Mouse (Mus musculus): Measurements from ENCODE around the gene Cldn5. TPM values are rescaled to one million over a fixed set of nuclear protein-coding genes. Genes with fewer than 3 reads are reported as not detected.
A peak's percentile ranks its signal among the peaks of the same experiment; 100 is the strongest.

Gene Cldn5
- polyA plus RNA-seq, 1 experiment from 2014 or later: 26.2 TPM

DNA sequence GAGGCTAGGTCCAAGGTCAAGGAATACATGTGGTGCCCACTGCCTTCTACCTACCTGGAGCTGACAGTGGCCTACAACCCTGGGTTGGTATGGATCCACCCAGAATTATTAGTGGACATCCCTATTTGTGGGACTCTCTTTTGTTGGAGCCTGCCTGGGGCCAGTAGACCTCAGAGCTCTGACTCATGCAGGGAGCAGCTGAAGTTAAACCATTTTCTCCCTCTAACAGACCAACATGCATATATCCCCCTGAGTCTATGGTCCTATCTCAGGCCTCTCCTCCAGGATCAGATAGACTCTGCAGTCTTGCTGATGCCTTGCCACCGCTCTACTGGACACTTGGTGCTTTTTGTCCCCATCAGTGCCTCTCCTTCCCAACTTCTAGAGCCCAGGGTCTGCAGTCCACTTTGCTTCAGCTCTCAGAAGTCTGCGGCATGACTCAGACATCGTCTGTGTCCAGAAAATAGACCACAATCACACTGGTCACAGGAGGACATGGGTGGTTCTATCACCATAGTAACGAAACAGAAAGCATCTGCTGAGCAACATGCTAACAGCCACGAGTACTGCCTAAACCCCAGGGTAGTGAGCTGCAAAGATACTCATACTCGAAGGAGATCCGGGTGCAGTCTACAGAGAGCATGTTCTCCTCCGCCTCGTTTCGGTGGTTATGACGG, 18.7 kb downstream of the Cldn5 start:
- WGBS: 94% methylated on average over 11 of the region's 11 CpGs
- Histone ChIP-seq H3K9me3 (no peaks in the 10 kb centered on the region), H3K4me1 (replicated peaks) (no peaks in the 10 kb centered on the region), H3K4me2 (replicated peaks) (no peak overlapping the region), H3K27me3 (replicated peaks) (no peaks in the 10 kb centered on the region), H3K4me3 (replicated peaks) (no peak overlapping the region), H3K9ac (no peak overlapping the region), H3K27ac (no peak overlapping the region), H3K36me3 (peaks cover 28% of the 10 kb centered on the region)
- ATAC-seq: no peak

GRCm38 (mm10) chr16:18796645-18797044, 20.0 kb downstream of the Cldn5 start:
- 90% methylated on average over 7 of the region's 7 CpGs for WGBS
- no peak overlapping the region for H3K27ac ChIP-seq

DNA sequence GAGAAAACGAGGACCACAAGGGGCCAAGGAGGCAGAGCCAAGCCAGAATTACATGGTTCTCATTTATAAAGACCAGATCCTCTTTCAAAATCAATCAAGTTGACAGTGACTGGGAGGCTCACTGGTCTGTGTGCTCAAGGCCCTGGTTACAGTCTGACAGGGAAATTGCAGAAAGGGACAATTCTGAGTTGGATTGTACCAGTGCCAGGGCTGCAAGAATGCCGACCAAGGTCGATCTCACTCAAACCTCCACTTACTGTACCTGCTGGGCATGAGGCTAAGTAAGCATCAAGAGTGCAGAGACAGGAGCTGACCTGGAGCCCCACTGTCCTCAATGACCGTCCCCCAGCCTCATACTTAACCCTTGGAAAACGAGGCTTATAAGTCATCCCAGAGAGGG, 21.5 kb downstream of the Cldn5 start:
- H3K4me2 ChIP-seq (replicated peaks): no peak overlapping the region
- no peak overlapping the region for H3K27ac ChIP-seq
- ATAC-seq: no peak
- H3K4me3 ChIP-seq (replicated peaks): no peak overlapping the region
- H3K9me3 ChIP-seq: no peaks in the 10 kb centered on the region
- peaks cover 28% of the 10 kb centered on the region for H3K36me3 ChIP-seq
- no peaks in the 10 kb centered on the region for H3K4me1 ChIP-seq (replicated peaks)
- no peaks in the 10 kb centered on the region for H3K27me3 ChIP-seq (replicated peaks)
- H3K9ac ChIP-seq: no peak overlapping the region
- 85% methylated on average over 5 of the region's 5 CpGs for WGBS

More at GRCm38 (mm10) chr16:18796645-18797044, 20.0 kb downstream of the Cldn5 start:
- no peaks in the 10 kb centered on the region for H3K4me1 ChIP-seq (replicated peaks)
- peaks cover 30% of the 10 kb centered on the region for H3K36me3 ChIP-seq
- H3K4me3 ChIP-seq (replicated peaks): no peak overlapping the region
- H3K27me3 ChIP-seq (replicated peaks): no peaks in the 10 kb centered on the region
- no peak for ATAC-seq
- no peak overlapping the region for H3K4me2 ChIP-seq (replicated peaks)
- H3K9ac ChIP-seq: no peak overlapping the region
- no peaks in the 10 kb centered on the region for H3K9me3 ChIP-seq

DNA sequence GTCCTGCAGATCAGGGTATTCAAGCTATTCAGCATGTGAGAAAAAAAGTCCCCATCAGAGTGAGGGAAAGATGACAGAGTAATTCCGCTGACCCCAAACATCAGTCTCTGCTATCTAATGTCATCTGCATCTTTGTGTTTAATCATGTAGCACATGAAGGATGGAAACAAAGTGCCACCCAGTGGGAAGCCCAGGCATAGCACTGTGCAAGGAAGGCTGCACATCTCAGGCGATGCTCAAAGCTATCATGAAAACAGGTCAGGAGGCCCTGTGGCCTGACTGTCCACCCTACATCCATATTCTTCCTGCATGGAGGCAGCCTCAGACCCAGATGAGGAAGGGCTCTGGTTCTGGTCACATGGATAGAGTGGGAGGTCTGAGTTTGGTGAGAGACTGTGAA, 22.2 kb downstream of the Cldn5 start:
- ATAC-seq: no peak
- H3K36me3 ChIP-seq: peaks cover 24% of the 10 kb centered on the region

DNA sequence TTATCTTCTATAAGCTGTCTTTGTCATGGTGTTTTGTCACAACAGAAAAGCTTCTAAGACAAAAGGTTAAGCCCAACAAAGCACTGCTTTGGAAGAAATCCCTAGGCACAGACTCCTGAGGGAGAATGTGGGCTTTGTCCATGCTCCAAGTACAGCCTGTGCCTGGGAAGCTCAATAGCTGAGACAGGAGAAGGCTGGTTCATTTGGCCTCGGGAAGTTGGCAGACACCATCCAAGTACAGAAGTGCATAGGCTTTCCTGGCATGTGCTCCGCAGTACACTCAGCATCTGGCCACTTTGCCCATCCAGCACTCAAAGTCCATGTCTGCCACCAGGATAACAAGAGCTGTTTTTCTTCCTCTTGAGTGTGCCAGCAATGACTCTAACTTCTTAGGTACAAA, 29.1 kb downstream of the Cldn5 start:
- Histone ChIP-seq H3K4me1 (replicated peaks) (no peaks in the 10 kb centered on the region), H3K9ac (no peak overlapping the region), H3K27me3 (replicated peaks) (no peaks in the 10 kb centered on the region), H3K4me3 (replicated peaks) (no peak overlapping the region), H3K9me3 (no peaks in the 10 kb centered on the region), H3K36me3 (peaks cover 29% of the 10 kb centered on the region), H3K27ac (no peak overlapping the region), H3K4me2 (replicated peaks) (no peak overlapping the region)
- ATAC-seq: no peak
- 94% methylated on average over 2 of the region's 2 CpGs for WGBS

More for the DNA sequence above, 22.2 kb downstream of the Cldn5 start:
- Histone ChIP-seq H3K9ac (no peak overlapping the region), H3K27ac (no peak overlapping the region), H3K27me3 (replicated peaks) (no peaks in the 10 kb centered on the region), H3K4me3 (replicated peaks) (no peak overlapping the region), H3K9me3 (no peaks in the 10 kb centered on the region), H3K4me1 (replicated peaks) (no peaks in the 10 kb centered on the region), H3K4me2 (replicated peaks) (no peak overlapping the region)
- 75% methylated on average over 2 of the region's 2 CpGs for WGBS

DNA sequence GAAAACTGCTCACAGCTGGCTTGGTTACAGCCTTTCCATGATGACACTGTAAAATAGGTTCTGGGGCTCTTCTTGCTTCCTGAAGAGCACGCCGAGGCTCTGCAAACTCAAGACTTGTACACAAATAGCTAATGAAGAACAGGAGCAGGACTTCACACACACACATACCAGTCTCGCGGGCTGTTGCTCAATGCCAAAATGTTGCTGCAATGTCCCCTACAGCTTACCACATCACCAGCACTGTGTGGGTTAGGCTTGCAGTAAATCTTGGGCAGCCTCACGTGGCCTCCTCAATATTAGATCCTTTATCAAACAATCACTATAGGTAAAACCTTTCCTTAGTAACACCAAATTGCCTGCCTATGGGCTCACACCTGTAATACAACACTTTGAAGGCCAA, 32.4 kb downstream of the Cldn5 start:
- WGBS: 91% methylated on average over 5 of the region's 5 CpGs
- Histone ChIP-seq H3K4me1 (replicated peaks) (peaks cover 13% of the 10 kb centered on the region; the same call in 1 of the 2 replicates), H3K9ac (no peak overlapping the region), H3K27ac (no peak overlapping the region), H3K36me3 (peaks cover 27% of the 10 kb centered on the region), H3K27me3 (replicated peaks) (no peaks in the 10 kb centered on the region), H3K4me2 (replicated peaks) (no peak overlapping the region), H3K4me3 (replicated peaks) (no peak overlapping the region), H3K9me3 (no peaks in the 10 kb centered on the region)
- ATAC-seq: no peak

DNA sequence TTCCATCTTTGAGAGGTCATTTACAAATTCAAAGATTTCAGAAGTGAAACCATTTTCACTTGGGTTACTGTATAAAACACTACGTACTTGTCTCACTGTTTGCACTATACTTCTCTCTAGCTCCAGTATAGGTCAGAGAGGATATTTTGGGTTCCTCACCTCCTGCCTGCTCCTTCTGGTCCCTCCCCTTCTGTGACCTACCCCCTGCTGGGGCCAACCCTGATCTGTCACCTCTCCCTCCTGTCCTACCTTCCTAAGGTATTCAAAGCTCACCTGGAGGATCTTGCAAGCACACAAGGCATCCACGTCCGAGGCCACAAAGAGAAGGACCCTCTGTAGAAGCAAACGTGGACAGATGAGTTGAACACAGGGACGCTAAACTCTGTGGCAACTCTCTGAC, 34.4 kb downstream of the Cldn5 start:
- Histone ChIP-seq H3K27ac (no peak overlapping the region), H3K36me3 (peaks cover 21% of the 10 kb centered on the region)
- 5% methylated on average over 5 of the region's 5 CpGs for WGBS

DNA sequence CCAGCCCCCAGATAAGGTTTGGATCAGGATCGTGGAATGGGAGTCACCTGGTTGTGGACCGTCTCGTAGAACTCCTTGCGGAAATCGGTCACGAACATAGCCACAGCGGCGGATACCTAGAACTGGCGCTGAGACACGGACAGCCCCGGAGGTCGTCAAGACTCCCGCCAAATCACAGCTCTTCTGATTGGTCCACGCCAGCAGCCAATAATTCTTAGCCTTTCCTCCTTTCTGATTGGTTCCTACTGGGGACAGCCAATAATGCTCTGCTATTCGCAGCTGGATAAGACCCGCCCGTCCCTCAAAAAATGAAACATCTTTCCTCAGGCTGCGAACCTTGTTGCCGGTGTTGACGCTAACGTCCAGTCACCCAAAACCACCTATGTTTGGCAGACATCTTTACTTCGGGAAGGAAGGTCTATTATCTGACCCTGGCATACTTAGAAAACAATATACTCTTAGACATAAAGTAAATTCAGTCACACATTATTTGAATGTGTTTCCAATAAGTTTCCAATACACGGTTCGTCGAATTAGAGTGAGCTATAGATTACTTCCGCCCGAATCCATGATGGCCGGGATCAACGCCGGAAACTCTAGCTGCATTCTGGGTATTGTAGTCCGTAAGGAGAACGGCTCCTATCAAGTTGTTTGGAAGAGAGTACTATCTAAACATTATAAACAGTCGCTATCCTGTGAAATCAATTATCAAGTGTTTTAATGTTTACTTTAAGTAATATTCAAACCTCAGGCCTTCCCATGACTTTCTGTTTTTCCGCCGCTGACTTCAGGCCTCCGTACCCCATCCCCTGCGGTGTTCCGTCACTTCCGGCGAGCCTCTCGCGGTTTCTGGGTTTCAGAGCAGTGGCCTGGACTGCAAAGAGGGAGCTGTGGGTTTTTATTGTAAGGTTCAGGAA, 35.1 kb downstream of the Cldn5 start, which contains the start of the genes Ufd1 and Cdc45:
Ufd1 (plus strand) TSS at position 312 of the 917 bp plus-strand sequence.
Cdc45 (minus strand) TSS at position 520 of the 917 bp plus-strand sequence.
- Histone ChIP-seq H3K36me3 (peaks cover 27% of the 10 kb centered on the region), H3K27me3 (replicated peaks) (no peaks in the 10 kb centered on the region), H3K9me3 (no peaks in the 10 kb centered on the region), H3K27ac (peak within 1 kb of the TSS; percentile 56), H3K4me2 (replicated peaks) (peak within 1 kb of the TSS; percentile 82), H3K9ac (peak within 1 kb of the TSS; percentile 76), H3K4me1 (replicated peaks) (peaks cover 13% of the 10 kb centered on the region; the same call in 1 of the 2 replicates), H3K4me3 (replicated peaks) (peak within 1 kb of the TSS; percentile 61)
- peak; percentile 97 for ATAC-seq
- WGBS: under 1% methylated on average over 42 of the region's 42 CpGs

More for the DNA sequence above, 34.4 kb downstream of the Cldn5 start:
- peak overlapping the region; percentile 61 for H3K4me3 ChIP-seq (replicated peaks)
- peak overlapping the region; percentile 82 for H3K4me2 ChIP-seq (replicated peaks)
- H3K4me1 ChIP-seq (replicated peaks): peaks cover 13% of the 10 kb centered on the region; the same call in 1 of the 2 replicates
- ATAC-seq: peak; percentile 37
- no peaks in the 10 kb centered on the region for H3K9me3 ChIP-seq
- H3K27me3 ChIP-seq (replicated peaks): no peaks in the 10 kb centered on the region
- H3K9ac ChIP-seq: peak overlapping the region; percentile 54

GRCm38 (mm10) chr16:18812385-18812910, 35.8 kb downstream of the Cldn5 start:
- Histone ChIP-seq H3K27ac (peak overlapping the region; percentile 56; the same call in 1 of the 2 replicates), H3K36me3 (peaks cover 28% of the 10 kb centered on the region), H3K4me3 (replicated peaks) (peak overlapping the region; percentile 61), H3K9ac (peak overlapping the region; percentile 76), H3K9me3 (no peaks in the 10 kb centered on the region), H3K4me1 (replicated peaks) (peaks cover 13% of the 10 kb centered on the region; the same call in 1 of the 2 replicates), H3K27me3 (replicated peaks) (no peaks in the 10 kb centered on the region), H3K4me2 (replicated peaks) (peak overlapping the region; percentile 58)
- WGBS: 2% methylated on average over 31 of the region's 31 CpGs
- ATAC-seq: peak; percentile 43

- Histone ChIP-seq H3K27ac (no peak overlapping the region), H3K9me3 (no peaks in the 10 kb centered on the region), H3K36me3 (peaks cover 60% of the 10 kb centered on the region), H3K4me3 (replicated peaks) (no peak overlapping the region), H3K9ac (no peak overlapping the region), H3K27me3 (replicated peaks) (no peaks in the 10 kb centered on the region), H3K4me1 (replicated peaks) (no peaks in the 10 kb centered on the region), H3K4me2 (replicated peaks) (no peak overlapping the region)
- WGBS: 93% methylated on average over 1 of the region's 1 CpGs
- ATAC-seq: no peak
Measured at GRCm38 (mm10) chr16:18822356-18822755, 45.7 kb downstream of the Cldn5 start.

DNA sequence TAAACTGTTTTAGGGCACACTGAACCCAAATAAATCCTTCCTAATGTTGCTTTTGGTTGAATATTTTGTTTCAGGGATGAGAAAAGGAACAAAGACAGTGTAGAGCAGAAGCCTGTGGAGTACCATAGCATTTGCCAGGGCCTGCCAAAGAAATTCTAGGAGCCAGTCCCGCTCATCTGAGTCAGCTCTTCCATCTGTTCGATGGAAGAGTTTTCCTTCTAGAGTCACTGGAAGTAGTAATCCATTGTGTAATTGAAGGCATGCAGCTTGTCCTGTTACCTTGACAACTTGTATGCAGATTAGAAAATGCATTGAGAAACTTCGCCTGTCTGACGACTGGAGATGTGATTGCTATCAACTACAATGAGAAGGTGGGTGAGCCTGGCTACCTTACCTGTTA, 46.3 kb downstream of the Cldn5 start:
- Histone ChIP-seq H3K4me1 (replicated peaks) (no peaks in the 10 kb centered on the region), H3K4me2 (replicated peaks) (no peak overlapping the region), H3K27ac (no peak overlapping the region), H3K4me3 (replicated peaks) (no peak overlapping the region), H3K9ac (no peak overlapping the region), H3K36me3 (peaks cover 63% of the 10 kb centered on the region), H3K9me3 (no peaks in the 10 kb centered on the region), H3K27me3 (replicated peaks) (no peaks in the 10 kb centered on the region)
- no peak for ATAC-seq
- WGBS: 81% methylated on average over 4 of the region's 4 CpGs

Data from intestine, embryonic 15.5 days (tissue).